Mouse (Mus musculus): ENCODE measurements around the gene Edn2. TPM values are rescaled to one million over a fixed set of nuclear protein-coding genes. Genes with fewer than 3 reads are reported as not detected.

The Edn2 gene
- polyA plus RNA-seq, 1 experiment from 2014 or later = 0.54 TPM

DNA sequence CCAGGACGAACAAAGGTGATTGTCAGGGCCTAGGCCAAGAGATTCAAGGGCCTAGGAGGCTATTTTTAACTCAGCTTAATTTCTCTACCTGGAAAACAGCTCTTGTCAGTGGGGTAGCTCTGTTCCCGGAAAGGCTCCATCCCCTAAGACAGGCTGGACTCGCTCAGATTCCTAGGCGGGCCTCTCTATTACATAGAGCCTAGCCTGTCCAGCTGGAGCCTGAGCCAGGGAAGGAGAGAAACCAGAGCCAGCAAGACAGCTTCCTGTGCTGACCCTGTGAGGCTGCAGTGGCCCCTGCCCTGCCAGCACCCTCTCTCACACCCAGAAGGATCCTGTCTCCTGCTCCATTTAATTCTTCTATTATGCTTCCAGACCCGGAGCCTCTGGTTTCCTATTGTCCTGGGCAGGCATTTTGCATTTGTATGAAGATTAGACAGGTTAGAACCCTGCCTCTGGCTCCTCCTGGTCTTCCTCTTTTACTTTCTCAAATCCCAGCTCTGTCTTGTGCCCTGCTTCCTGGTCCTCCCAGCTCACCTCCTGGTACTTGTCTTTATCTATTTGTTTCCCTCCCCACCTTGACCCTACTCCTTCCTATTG lies 2.2 kb upstream of the Edn2 start:
- no peak overlapping the region for H3K27ac ChIP-seq
- 25% methylated on average over 5 of the region's 5 CpGs for WGBS
- ATAC-seq (ENCODE audit: insufficient number of reproducible peaks, insufficient read depth, low FRiP score, low TSS enrichment) = no peak
- no peak overlapping the region for H3K4me2 ChIP-seq (replicated peaks)
- H3K9me3 ChIP-seq = no peaks in the 10 kb centered on the region
- H3K27me3 ChIP-seq = peaks cover 6% of the 10 kb centered on the region; the same call in 1 of the 2 replicates
- H3K9ac ChIP-seq = no peak overlapping the region; the same call in 1 of the 2 replicates
- no peaks in the 10 kb centered on the region for H3K36me3 ChIP-seq
- H3K4me1 ChIP-seq = no peaks in the 10 kb centered on the region
- no peak overlapping the region for H3K4me3 ChIP-seq

DNA sequence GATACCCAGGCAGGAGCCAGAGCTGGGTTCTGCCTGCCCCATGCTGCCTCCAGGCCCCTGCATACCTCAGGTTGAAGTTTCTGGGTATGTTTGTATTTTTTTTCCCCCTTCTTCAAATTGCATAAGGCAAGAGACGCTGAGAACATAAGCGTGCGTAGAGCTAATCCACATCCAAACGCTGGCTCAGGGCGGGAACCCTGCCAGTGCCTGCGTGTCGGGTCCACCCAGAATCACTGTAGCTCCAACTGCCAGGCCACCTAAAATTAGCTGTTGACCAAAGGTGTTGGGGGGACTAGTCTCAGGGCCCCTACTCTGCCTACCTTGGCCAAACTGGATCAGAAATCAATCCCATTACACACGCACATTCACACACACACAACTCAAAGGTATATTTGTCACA lies 1.6 kb downstream of the Edn2 start:
- no peaks in the 10 kb centered on the region for H3K36me3 ChIP-seq
- no peaks in the 10 kb centered on the region for H3K9me3 ChIP-seq
- H3K27me3 ChIP-seq = peaks cover 6% of the 10 kb centered on the region; the same call in 1 of the 2 replicates
- no peaks in the 10 kb centered on the region for H3K4me1 ChIP-seq
- no peak overlapping the region for H3K4me2 ChIP-seq (replicated peaks)
- 72% methylated on average over 8 of the region's 8 CpGs for WGBS
- no peak for ATAC-seq (ENCODE audit: insufficient number of reproducible peaks, insufficient read depth, low FRiP score, low TSS enrichment)
- H3K27ac ChIP-seq = no peak overlapping the region
- no peak overlapping the region for H3K4me3 ChIP-seq
- no peak overlapping the region for H3K9ac ChIP-seq

DNA sequence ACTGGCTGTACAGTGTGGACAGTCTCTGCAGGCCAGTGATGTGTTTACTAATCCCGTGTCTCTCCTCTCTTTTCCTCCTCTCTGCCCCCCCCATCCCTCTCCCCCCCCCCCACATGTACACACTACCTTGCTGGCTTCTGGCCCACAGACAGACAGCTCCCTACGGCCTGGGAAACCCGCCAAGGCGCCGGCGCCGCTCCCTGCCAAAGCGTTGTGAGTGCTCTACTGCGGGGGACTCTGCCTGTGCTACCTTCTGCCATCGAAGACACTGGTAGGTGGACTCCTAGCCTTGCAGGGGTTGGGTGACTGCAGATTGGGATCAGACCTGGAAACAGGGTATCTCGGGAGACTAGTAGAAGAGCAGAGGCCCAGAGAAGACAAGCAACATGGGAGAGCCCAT lies 2.2 kb downstream of the Edn2 start:
- Histone ChIP-seq H3K27ac (no peak overlapping the region), H3K4me1 (no peaks in the 10 kb centered on the region), H3K36me3 (no peaks in the 10 kb centered on the region), H3K27me3 (peaks cover 6% of the 10 kb centered on the region; the same call in 1 of the 2 replicates), H3K4me3 (no peak overlapping the region), H3K4me2 (replicated peaks) (no peak overlapping the region), H3K9ac (no peak overlapping the region), H3K9me3 (no peaks in the 10 kb centered on the region)
- ATAC-seq (ENCODE audit: insufficient number of reproducible peaks, insufficient read depth, low FRiP score, low TSS enrichment) = no peak
- 59% methylated on average over 11 of the region's 11 CpGs for WGBS

DNA sequence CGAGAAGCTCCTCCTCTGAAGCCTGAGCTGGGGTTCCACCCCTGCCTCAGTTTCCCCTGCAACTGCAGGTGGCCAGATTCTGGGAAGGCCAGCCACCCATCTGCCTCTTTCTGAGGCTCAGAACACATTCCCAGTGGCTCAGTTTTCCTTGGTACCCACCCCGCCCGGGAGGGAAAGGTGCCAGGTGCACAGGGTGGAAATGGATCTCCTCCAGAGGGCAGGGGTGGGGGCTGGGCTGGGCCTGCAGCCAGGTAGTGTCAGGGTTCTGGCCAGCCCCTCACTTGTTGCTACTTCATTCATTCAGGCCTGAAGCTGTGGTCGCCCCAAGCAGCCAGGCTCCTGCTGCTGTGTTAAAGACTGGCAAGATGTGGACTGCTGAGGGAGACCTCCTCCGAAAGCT lies 3.3 kb downstream of the Edn2 start:
- no peak for ATAC-seq (ENCODE audit: insufficient number of reproducible peaks, insufficient read depth, low FRiP score, low TSS enrichment)
- Histone ChIP-seq H3K4me2 (replicated peaks) (no peak overlapping the region), H3K27ac (no peak overlapping the region), H3K27me3 (peaks cover 6% of the 10 kb centered on the region; the same call in 1 of the 2 replicates), H3K4me3 (no peak overlapping the region), H3K9me3 (no peaks in the 10 kb centered on the region), H3K9ac (no peak overlapping the region), H3K36me3 (no peaks in the 10 kb centered on the region), H3K4me1 (no peaks in the 10 kb centered on the region)
- WGBS = 82% methylated on average over 5 of the region's 5 CpGs

DNA sequence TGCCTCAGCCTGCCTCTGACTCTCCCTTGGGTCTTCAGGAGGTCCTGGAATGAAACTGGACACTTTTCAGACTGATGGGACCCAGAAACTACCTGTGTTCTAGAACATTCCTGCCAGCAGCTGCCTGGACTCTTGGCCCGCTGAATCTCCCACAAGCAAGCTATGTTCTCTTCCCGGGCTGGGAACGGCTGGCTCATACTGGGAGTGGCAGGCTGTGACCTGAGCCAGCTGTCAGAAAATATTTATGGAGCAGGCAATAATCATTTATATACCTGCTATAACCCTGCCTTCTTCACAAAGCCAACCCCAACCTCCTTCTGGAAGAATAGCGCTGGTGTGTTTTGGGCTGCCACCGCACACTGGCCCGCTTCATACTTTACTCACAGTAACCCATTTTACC lies 6.8 kb downstream of the Edn2 start:
- no peaks in the 10 kb centered on the region for H3K27me3 ChIP-seq
- H3K4me3 ChIP-seq = no peak overlapping the region
- H3K36me3 ChIP-seq = no peaks in the 10 kb centered on the region
- no peaks in the 10 kb centered on the region; the same call in 1 of the 2 replicates for H3K4me1 ChIP-seq
- 92% methylated on average over 6 of the region's 6 CpGs for WGBS
- no peak overlapping the region for H3K9ac ChIP-seq
- H3K4me2 ChIP-seq (replicated peaks) = no peak overlapping the region
- H3K9me3 ChIP-seq = no peaks in the 10 kb centered on the region
- no peak overlapping the region for H3K27ac ChIP-seq
- ATAC-seq (ENCODE audit: insufficient number of reproducible peaks, insufficient read depth, low FRiP score, low TSS enrichment) = no peak

DNA sequence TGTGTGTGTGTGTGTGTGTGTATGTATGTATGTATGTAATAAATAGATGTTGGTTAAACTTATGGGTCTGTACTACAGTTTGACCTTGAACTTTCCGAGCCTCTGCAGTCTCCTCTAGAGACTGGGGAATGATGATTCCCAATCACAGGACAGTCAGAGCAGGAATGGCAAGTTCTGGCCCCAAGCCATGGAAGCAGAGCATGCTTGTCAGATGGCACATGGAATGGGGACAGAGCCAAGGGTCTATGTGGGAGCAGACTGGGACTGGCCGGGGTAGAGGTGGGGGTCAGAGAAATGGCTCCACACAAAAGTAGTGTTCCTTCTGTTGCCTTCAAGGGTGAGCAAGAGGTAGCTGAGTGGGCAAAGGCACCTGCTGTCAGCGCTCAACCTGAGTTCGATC lies 7.3 kb downstream of the Edn2 start:
- no peak overlapping the region for H3K4me2 ChIP-seq (replicated peaks)
- H3K4me3 ChIP-seq = no peak overlapping the region
- H3K27ac ChIP-seq = no peak overlapping the region
- no peaks in the 10 kb centered on the region for H3K36me3 ChIP-seq
- no peak for ATAC-seq (ENCODE audit: insufficient number of reproducible peaks, insufficient read depth, low FRiP score, low TSS enrichment)
- no peaks in the 10 kb centered on the region for H3K9me3 ChIP-seq
- 92% methylated on average over 4 of the region's 4 CpGs for WGBS
- H3K4me1 ChIP-seq = no peaks in the 10 kb centered on the region; the same call in 1 of the 2 replicates
- H3K27me3 ChIP-seq = no peaks in the 10 kb centered on the region
- no peak overlapping the region for H3K9ac ChIP-seq

DNA sequence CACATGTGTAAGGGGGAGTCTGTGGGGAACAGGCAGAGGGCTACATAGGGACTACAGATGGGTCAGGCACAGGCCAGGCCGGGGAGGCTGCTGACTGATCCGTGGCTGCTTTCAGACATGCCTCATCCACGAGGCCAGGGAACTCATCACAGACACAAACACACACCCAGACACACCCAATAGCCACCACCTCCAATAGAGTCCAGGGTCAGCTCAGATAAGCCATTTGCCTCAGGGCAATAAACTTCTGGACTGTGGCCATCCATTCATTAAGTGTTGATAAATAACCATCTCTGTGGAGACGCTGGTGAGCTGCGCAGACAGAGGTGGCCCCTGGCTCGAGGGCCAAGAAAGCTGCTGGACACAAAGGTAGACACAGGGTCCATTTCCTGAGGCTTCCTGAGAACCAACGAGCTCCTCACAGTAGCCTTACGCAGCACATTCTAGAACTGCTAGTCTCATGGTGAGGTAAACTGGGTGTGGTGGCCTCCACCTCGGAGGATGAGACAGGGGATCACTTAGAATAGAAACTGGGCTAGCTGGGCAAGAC lies 9.5 kb downstream of the Edn2 start:
- H3K4me2 ChIP-seq (replicated peaks) = no peak overlapping the region
- H3K36me3 ChIP-seq = no peaks in the 10 kb centered on the region
- H3K9me3 ChIP-seq = no peaks in the 10 kb centered on the region
- no peak for ATAC-seq (ENCODE audit: insufficient number of reproducible peaks, insufficient read depth, low FRiP score, low TSS enrichment)
- WGBS = 59% methylated on average over 9 of the region's 9 CpGs
- no peak overlapping the region for H3K27ac ChIP-seq
- H3K4me3 ChIP-seq = no peak overlapping the region
- no peaks in the 10 kb centered on the region for H3K27me3 ChIP-seq
- no peaks in the 10 kb centered on the region; the same call in 1 of the 2 replicates for H3K4me1 ChIP-seq
- H3K9ac ChIP-seq = no peak overlapping the region

DNA sequence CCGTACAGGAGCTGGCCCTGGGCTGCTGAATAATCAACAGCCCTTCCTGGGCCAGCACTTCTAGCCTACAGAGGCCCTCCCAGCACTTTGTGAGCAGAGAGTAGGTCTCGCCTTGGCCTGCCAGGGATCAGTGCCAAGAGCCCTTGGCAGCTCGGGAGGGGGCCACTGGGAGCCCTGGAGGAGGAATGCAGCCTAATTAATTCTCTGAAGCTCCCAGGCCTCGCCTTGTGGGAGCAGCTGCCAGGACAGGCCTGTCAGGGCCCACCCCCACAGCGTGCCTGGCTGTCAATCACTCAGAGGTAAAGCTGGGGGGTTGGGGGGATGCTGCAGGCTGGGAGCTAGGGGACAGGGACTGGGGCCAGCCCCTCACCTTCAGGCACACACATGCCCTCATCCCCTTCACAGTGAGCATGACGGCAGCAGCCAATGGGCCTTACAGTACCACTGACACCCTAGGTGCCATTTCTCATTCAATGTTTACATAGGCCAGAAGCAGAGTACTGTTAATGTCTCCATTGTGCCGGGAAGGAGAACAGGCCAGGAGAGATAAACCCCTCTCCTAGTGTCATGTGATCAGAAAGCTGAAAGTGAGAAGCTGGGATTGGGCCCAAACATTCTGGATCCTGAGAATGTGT lies 11.2 kb downstream of the Edn2 start:
- peak; percentile 68 for ATAC-seq (ENCODE audit: insufficient number of reproducible peaks, insufficient read depth, low FRiP score, low TSS enrichment)
- Histone ChIP-seq H3K4me2 (replicated peaks) (no peak overlapping the region), H3K9me3 (no peaks in the 10 kb centered on the region), H3K9ac (no peak overlapping the region), H3K4me1 (no peaks in the 10 kb centered on the region; the same call in 1 of the 2 replicates), H3K27me3 (no peaks in the 10 kb centered on the region), H3K27ac (peak overlapping the region; percentile 46; the same call in 1 of the 2 replicates), H3K4me3 (no peak overlapping the region), H3K36me3 (no peaks in the 10 kb centered on the region)
- WGBS = 26% methylated on average over 7 of the region's 7 CpGs

DNA sequence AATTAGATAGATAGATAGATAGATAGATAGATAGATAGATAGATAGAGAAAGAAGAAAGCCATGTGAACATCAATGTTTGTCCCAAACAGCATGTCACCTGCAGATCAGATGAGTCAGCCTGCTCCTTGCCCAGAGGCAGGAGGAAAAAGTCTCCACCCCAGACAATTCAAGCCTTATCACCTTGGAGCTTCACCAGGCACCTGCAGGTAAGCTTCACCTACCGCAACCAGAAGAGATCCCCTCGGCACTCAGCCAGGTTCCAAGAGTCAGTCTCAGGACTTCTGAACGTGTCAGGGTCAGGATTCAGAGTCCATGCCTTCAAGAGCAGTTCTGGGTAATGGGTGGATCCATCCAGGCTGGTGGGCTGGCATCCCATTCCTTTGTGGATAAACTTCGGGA lies 18.1 kb downstream of the Edn2 start:
- no peaks in the 10 kb centered on the region for H3K9me3 ChIP-seq
- H3K4me3 ChIP-seq = no peak overlapping the region
- no peak overlapping the region for H3K4me2 ChIP-seq (replicated peaks)
- no peak for ATAC-seq (ENCODE audit: insufficient number of reproducible peaks, insufficient read depth, low FRiP score, low TSS enrichment)
- no peak overlapping the region for H3K9ac ChIP-seq
- no peak overlapping the region for H3K27ac ChIP-seq
- H3K4me1 ChIP-seq = no peaks in the 10 kb centered on the region; the same call in 1 of the 2 replicates
- peaks cover 4% of the 10 kb centered on the region; the same call in 1 of the 2 replicates for H3K27me3 ChIP-seq
- WGBS = 77% methylated on average over 4 of the region's 4 CpGs
- H3K36me3 ChIP-seq = no peaks in the 10 kb centered on the region

DNA sequence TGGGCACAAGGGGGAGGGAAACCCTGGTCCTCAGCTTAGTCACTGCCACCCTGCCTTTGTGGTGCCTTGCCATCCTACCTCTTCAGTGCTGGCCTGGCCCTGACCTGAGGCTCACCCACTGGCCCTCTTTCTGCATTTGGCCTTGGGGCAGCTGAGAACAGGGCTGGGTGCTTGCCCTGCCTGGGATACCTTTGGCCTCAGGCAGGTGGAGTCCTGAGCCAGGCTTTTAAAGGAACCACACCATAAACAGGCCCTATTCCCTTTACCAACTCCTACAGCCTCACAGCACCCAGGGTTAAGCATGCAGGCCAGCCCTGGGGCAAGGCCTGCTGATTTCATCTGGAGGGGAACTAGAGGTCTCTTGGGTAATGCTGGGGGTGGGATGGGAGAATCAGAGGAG lies 19.5 kb downstream of the Edn2 start:
- Histone ChIP-seq H3K4me1 (no peaks in the 10 kb centered on the region; the same call in 1 of the 2 replicates), H3K36me3 (no peaks in the 10 kb centered on the region), H3K9me3 (no peaks in the 10 kb centered on the region), H3K27me3 (peaks cover 4% of the 10 kb centered on the region; the same call in 1 of the 2 replicates), H3K9ac (no peak overlapping the region), H3K4me3 (no peak overlapping the region), H3K4me2 (replicated peaks) (no peak overlapping the region), H3K27ac (no peak overlapping the region)
- no peak for ATAC-seq (ENCODE audit: insufficient number of reproducible peaks, insufficient read depth, low FRiP score, low TSS enrichment)

DNA sequence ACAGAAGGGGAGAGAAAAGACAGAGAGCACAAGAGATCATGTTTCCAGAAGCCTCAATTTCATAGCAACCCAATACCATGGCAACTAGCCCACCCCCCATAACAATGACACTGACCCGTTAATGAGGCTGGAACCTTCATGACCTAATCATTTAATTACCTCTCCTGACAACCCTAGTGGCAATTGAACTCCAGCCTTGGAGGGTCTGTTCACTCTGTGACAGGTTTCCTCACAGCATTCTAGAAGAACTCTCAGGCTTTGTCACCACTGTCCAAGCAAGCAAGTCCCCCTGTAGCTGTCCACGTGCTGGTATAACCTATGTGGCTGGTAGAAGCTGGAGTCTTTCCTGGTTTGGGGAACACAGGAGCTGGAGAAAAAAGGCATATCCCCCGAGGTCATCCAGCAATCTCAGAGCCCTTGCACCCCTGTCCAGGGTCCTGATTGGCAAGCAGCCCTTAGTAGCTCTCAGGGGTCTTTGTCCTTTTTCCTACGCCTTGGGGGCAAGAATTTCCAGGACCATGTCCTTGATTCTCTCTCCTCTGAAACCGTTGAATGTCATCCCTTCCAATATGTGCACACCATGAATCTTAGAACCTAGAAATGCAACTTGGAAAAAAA lies 23.5 kb downstream of the Edn2 start:
- H3K27ac ChIP-seq = no peak overlapping the region
- H3K9ac ChIP-seq = no peak overlapping the region
- no peak overlapping the region for H3K4me2 ChIP-seq (replicated peaks)
- no peaks in the 10 kb centered on the region; the same call in 1 of the 2 replicates for H3K4me1 ChIP-seq
- no peak overlapping the region for H3K4me3 ChIP-seq
- H3K9me3 ChIP-seq = no peaks in the 10 kb centered on the region
- peaks cover 4% of the 10 kb centered on the region; the same call in 1 of the 2 replicates for H3K27me3 ChIP-seq
- no peaks in the 10 kb centered on the region for H3K36me3 ChIP-seq
- 20% methylated on average over 5 of the region's 5 CpGs for WGBS
- ATAC-seq (ENCODE audit: insufficient number of reproducible peaks, insufficient read depth, low FRiP score, low TSS enrichment) = no peak

DNA sequence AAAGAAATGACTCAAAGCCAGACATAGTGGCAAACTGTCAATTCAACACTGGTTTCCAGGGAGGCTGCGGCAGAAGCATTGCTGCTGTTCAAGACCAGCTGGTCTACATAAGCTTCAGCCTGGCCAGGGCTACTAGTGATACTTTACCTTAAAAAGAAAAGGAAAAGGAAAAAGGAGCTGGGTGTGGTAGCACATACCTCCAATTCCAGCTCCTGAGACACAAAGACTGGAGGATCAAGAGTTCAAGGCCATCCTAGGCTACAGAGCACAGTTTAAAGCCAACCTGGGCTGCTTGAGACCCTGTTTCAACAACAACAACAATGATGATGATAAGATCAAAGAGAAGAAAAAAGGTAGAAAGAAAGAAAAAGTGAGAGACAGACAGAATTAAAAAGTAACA lies 25.4 kb downstream of the Edn2 start:
- no peak for ATAC-seq (ENCODE audit: insufficient number of reproducible peaks, insufficient read depth, low FRiP score, low TSS enrichment)
- Histone ChIP-seq H3K9ac (no peak overlapping the region), H3K4me1 (no peaks in the 10 kb centered on the region; the same call in 1 of the 2 replicates), H3K27ac (no peak overlapping the region), H3K9me3 (no peaks in the 10 kb centered on the region), H3K4me2 (replicated peaks) (no peak overlapping the region), H3K27me3 (no peaks in the 10 kb centered on the region), H3K4me3 (no peak overlapping the region), H3K36me3 (no peaks in the 10 kb centered on the region)
- WGBS = 89% methylated on average over 1 of the region's 1 CpGs

Measured in embryonic facial prominence, embryonic 12.5 days (tissue).